Mouse (Mus musculus): ENCODE measurements around the gene Ndufs1. TPM values are rescaled to one million over a fixed set of nuclear protein-coding genes. Genes with fewer than 3 reads are reported as not detected.
"Not testable (repeated sequence)": the region's sequence is repeated elsewhere in the genome, so short reads cannot be mapped to it uniquely, and the experiment has no call there.

The Ndufs1 gene
- polyA plus RNA-seq, 2 experiments = 96.3 to 115 TPM

- H3K36me3 ChIP-seq (ENCODE audit: control insufficient read depth, insufficient read depth, low read length) = peaks cover 28% of the 10 kb centered on the region
- no peak overlapping the region for H3K4me2 ChIP-seq (replicated peaks; ENCODE audit: low read depth, low read length, severe bottlenecking)
- no peak overlapping the region for H3K4me3 ChIP-seq (replicated peaks; ENCODE audit: low read length)
- TF ChIP-seq POLR2A (IDR thresholded peaks at IDR 0.05; ENCODE audit: borderline replicate concordance, extremely low read depth, insufficient read depth, insufficient read length) = no peak
- H3K9me3 ChIP-seq (ENCODE audit: control insufficient read depth, low read length) = no peaks in the 10 kb centered on the region
- ATAC-seq (ENCODE audit: low FRiP score, low read depth) (no peak), DNase-seq (ENCODE audit: low spot score) (no peak)
- H3K27ac ChIP-seq (replicated peaks; ENCODE audit: low read depth, low read length) = no peak overlapping the region
- WGBS = 90% methylated on average over 4 of the region's 4 CpGs
- no peak overlapping the region for H3K9ac ChIP-seq (ENCODE audit: low read depth, low read length, severe bottlenecking)
- no peaks in the 10 kb centered on the region for H3K27me3 ChIP-seq (ENCODE audit: control insufficient read depth, insufficient read depth, low read length)
- peaks cover 13% of the 10 kb centered on the region for H3K4me1 ChIP-seq (ENCODE audit: control insufficient read depth, insufficient read depth, low read length)
These were observed 3.5 kb upstream of the Ndufs1 start for GRCm38 (mm10) chr1:63180122-63180521.

- no peak for TF ChIP-seq POLR2A (IDR thresholded peaks at IDR 0.05; ENCODE audit: borderline replicate concordance, extremely low read depth, insufficient read depth, insufficient read length)
- Histone ChIP-seq H3K9me3 (ENCODE audit: control insufficient read depth, low read length) (no peaks in the 10 kb centered on the region), H3K4me1 (ENCODE audit: control insufficient read depth, insufficient read depth, low read length) (peaks cover 19% of the 10 kb centered on the region), H3K27ac (replicated peaks; ENCODE audit: low read depth, low read length) (no peak overlapping the region), H3K4me3 (replicated peaks; ENCODE audit: low read length) (peak overlapping the region; percentile 62), H3K4me2 (replicated peaks; ENCODE audit: low read depth, low read length, severe bottlenecking) (peak overlapping the region; percentile 71), H3K9ac (ENCODE audit: low read depth, low read length, severe bottlenecking) (peak overlapping the region; percentile 88; the same call in 1 of the 2 replicates), H3K36me3 (ENCODE audit: control insufficient read depth, insufficient read depth, low read length) (peaks cover 28% of the 10 kb centered on the region), H3K27me3 (ENCODE audit: control insufficient read depth, insufficient read depth, low read length) (no peaks in the 10 kb centered on the region)
- ATAC-seq (ENCODE audit: low FRiP score, low read depth) (no peak), DNase-seq (ENCODE audit: low spot score) (no peak)
- 79% methylated on average over 3 of the region's 3 CpGs for WGBS
These were observed 1.7 kb upstream of the Ndufs1 start for GRCm38 (mm10) chr1:63178308-63178707.

- WGBS = under 1% methylated on average over 13 of the region's 14 CpGs
- Histone ChIP-seq H3K9ac (ENCODE audit: low read depth, low read length, severe bottlenecking) (peak overlapping the region; percentile 88), H3K4me3 (replicated peaks; ENCODE audit: low read length) (peak overlapping the region; percentile 62), H3K36me3 (ENCODE audit: control insufficient read depth, insufficient read depth, low read length) (peaks cover 36% of the 10 kb centered on the region), H3K4me2 (replicated peaks; ENCODE audit: low read depth, low read length, severe bottlenecking) (peak overlapping the region; percentile 71), H3K27ac (replicated peaks; ENCODE audit: low read depth, low read length) (peak overlapping the region; percentile 62), H3K27me3 (ENCODE audit: control insufficient read depth, insufficient read depth, low read length) (no peaks in the 10 kb centered on the region), H3K9me3 (ENCODE audit: control insufficient read depth, low read length) (no peaks in the 10 kb centered on the region), H3K4me1 (ENCODE audit: control insufficient read depth, insufficient read depth, low read length) (peaks cover 19% of the 10 kb centered on the region)
- ATAC-seq (ENCODE audit: low FRiP score, low read depth) = peak; percentile 14
- TF ChIP-seq POLR2A (IDR thresholded peaks at IDR 0.05; ENCODE audit: borderline replicate concordance, extremely low read depth, insufficient read depth, insufficient read length) = no peak
- DNase-seq (ENCODE audit: low spot score) = no peak
These were observed 402 bp downstream of the Ndufs1 start for GRCm38 (mm10) chr1:63176259-63176603.

GRCm38 (mm10) chr1:63175853-63176252 is 780 bp downstream of the Ndufs1 start:
- peaks cover 19% of the 10 kb centered on the region for H3K4me1 ChIP-seq (ENCODE audit: control insufficient read depth, insufficient read depth, low read length)
- H3K36me3 ChIP-seq (ENCODE audit: control insufficient read depth, insufficient read depth, low read length) = peaks cover 39% of the 10 kb centered on the region
- H3K27ac ChIP-seq (replicated peaks; ENCODE audit: low read depth, low read length) = peak overlapping the region; percentile 62
- ATAC-seq (ENCODE audit: low FRiP score, low read depth) (no peak), DNase-seq (ENCODE audit: low spot score) (no peak)
- peak overlapping the region; percentile 71 for H3K4me2 ChIP-seq (replicated peaks; ENCODE audit: low read depth, low read length, severe bottlenecking)
- peak overlapping the region; percentile 62 for H3K4me3 ChIP-seq (replicated peaks; ENCODE audit: low read length)
- H3K9me3 ChIP-seq (ENCODE audit: control insufficient read depth, low read length) = no peaks in the 10 kb centered on the region
- WGBS = 10% methylated on average over 11 of the region's 11 CpGs
- H3K9ac ChIP-seq (ENCODE audit: low read depth, low read length, severe bottlenecking) = peak overlapping the region; percentile 88
- TF ChIP-seq POLR2A (IDR thresholded peaks at IDR 0.05; ENCODE audit: borderline replicate concordance, extremely low read depth, insufficient read depth, insufficient read length) = no peak
- no peaks in the 10 kb centered on the region for H3K27me3 ChIP-seq (ENCODE audit: control insufficient read depth, insufficient read depth, low read length)

GRCm38 (mm10) chr1:63168638-63169037 is 8.0 kb downstream of the Ndufs1 start:
- WGBS = 88% methylated on average over 2 of the region's 2 CpGs
- no peak overlapping the region for H3K4me2 ChIP-seq (replicated peaks; ENCODE audit: low read depth, low read length, severe bottlenecking)
- H3K9me3 ChIP-seq (ENCODE audit: control insufficient read depth, low read length) = no peaks in the 10 kb centered on the region
- TF ChIP-seq POLR2A (IDR thresholded peaks at IDR 0.05; ENCODE audit: borderline replicate concordance, extremely low read depth, insufficient read depth, insufficient read length) = no peak
- H3K27me3 ChIP-seq (ENCODE audit: control insufficient read depth, insufficient read depth, low read length) = no peaks in the 10 kb centered on the region
- H3K27ac ChIP-seq (replicated peaks; ENCODE audit: low read depth, low read length) = no peak overlapping the region
- H3K36me3 ChIP-seq (ENCODE audit: control insufficient read depth, insufficient read depth, low read length) = peaks cover 77% of the 10 kb centered on the region
- H3K4me1 ChIP-seq (ENCODE audit: control insufficient read depth, insufficient read depth, low read length) = no peaks in the 10 kb centered on the region
- no peak overlapping the region for H3K9ac ChIP-seq (ENCODE audit: low read depth, low read length, severe bottlenecking)
- no peak overlapping the region for H3K4me3 ChIP-seq (replicated peaks; ENCODE audit: low read length)
- ATAC-seq (ENCODE audit: low FRiP score, low read depth) (no peak), DNase-seq (ENCODE audit: low spot score) (no peak)

- WGBS = 95% methylated on average over 13 of the region's 13 CpGs
- Histone ChIP-seq H3K4me2 (replicated peaks; ENCODE audit: low read depth, low read length, severe bottlenecking) (no peak overlapping the region), H3K4me1 (ENCODE audit: control insufficient read depth, insufficient read depth, low read length) (no peaks in the 10 kb centered on the region), H3K4me3 (replicated peaks; ENCODE audit: low read length) (no peak overlapping the region), H3K27ac (replicated peaks; ENCODE audit: low read depth, low read length) (no peak overlapping the region), H3K9me3 (ENCODE audit: control insufficient read depth, low read length) (no peaks in the 10 kb centered on the region), H3K9ac (ENCODE audit: low read depth, low read length, severe bottlenecking) (no peak overlapping the region), H3K27me3 (ENCODE audit: control insufficient read depth, insufficient read depth, low read length) (no peaks in the 10 kb centered on the region), H3K36me3 (ENCODE audit: control insufficient read depth, insufficient read depth, low read length) (peaks cover 42% of the 10 kb centered on the region)
- TF ChIP-seq POLR2A (IDR thresholded peaks at IDR 0.05; ENCODE audit: borderline replicate concordance, extremely low read depth, insufficient read depth, insufficient read length) = no peak
- no peak for DNase-seq (ENCODE audit: low spot score)
- no peak for ATAC-seq (ENCODE audit: low FRiP score, low read depth)
These were observed 36.4 kb downstream of the Ndufs1 start for GRCm38 (mm10) chr1:63140231-63140630.

- not testable (repeated sequence) for H3K9me3 ChIP-seq (ENCODE audit: control insufficient read depth, low read length); H3K4me2 ChIP-seq (replicated peaks; ENCODE audit: low read depth, low read length, severe bottlenecking); H3K4me1 ChIP-seq (ENCODE audit: control insufficient read depth, insufficient read depth, low read length); DNase-seq (ENCODE audit: low spot score); H3K9ac ChIP-seq (ENCODE audit: low read depth, low read length, severe bottlenecking); H3K4me3 ChIP-seq (replicated peaks; ENCODE audit: low read length); ATAC-seq (ENCODE audit: low FRiP score, low read depth); H3K27ac ChIP-seq (replicated peaks; ENCODE audit: low read depth, low read length); H3K27me3 ChIP-seq (ENCODE audit: control insufficient read depth, insufficient read depth, low read length)
- WGBS = 90% methylated on average over 1 of the region's 1 CpGs
- peaks cover 27% of the 10 kb centered on the region for H3K36me3 ChIP-seq (ENCODE audit: control insufficient read depth, insufficient read depth, low read length)
These were observed 38.0 kb downstream of the Ndufs1 start for GRCm38 (mm10) chr1:63138586-63138985.

Data from limb, embryonic 14.5 days (tissue).